Mouse (Mus musculus) megakaryocyte, embryonic 14.5 days (primary cell): ENCODE data around the gene Nek3.

Source experiments
- FLI1 ChIP-seq: IDR thresholded peaks from 2 replicates; pipeline ENCODE4 v1.6.1; 2012; ENCODE audit warnings: low read length, inconsistent platforms, mixed read lengths
- GATA1 ChIP-seq: IDR thresholded peaks from 3 replicates; pipeline ENCODE4 v1.6.1; 2012; ENCODE audit warnings: mixed read lengths, low read length, inconsistent platforms, borderline replicate concordance

DNA sequence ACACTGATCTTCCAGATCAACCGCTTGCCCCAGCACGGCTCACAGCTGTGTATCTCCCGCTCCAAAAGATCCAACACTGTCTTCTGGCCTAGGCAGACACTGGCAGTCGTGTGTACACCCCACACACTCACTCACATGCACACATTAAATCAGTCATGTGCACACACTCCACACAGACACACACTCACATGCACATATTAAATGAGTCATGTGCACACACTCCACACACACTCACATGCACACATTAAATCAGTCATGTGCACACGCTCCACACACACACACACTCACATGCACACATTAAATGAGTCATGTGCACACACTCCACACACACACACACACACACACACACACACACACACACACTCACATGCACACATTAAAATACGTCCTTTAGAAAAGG, 31.7 kb upstream of the Nek3 start:
- TF ChIP-seq GATA1 (no peak), FLI1 (no peak)
